Mouse (Mus musculus): ENCODE data around the gene Nt5c2. TPM values are rescaled to one million over a fixed set of nuclear protein-coding genes. Genes with fewer than 3 reads are reported as not detected.

Nt5c2 gene
- 2.5 and 8.1 TPM in 2 replicates for polyA plus RNA-seq (2012; ENCODE audit: low replicate concordance)

DNA sequence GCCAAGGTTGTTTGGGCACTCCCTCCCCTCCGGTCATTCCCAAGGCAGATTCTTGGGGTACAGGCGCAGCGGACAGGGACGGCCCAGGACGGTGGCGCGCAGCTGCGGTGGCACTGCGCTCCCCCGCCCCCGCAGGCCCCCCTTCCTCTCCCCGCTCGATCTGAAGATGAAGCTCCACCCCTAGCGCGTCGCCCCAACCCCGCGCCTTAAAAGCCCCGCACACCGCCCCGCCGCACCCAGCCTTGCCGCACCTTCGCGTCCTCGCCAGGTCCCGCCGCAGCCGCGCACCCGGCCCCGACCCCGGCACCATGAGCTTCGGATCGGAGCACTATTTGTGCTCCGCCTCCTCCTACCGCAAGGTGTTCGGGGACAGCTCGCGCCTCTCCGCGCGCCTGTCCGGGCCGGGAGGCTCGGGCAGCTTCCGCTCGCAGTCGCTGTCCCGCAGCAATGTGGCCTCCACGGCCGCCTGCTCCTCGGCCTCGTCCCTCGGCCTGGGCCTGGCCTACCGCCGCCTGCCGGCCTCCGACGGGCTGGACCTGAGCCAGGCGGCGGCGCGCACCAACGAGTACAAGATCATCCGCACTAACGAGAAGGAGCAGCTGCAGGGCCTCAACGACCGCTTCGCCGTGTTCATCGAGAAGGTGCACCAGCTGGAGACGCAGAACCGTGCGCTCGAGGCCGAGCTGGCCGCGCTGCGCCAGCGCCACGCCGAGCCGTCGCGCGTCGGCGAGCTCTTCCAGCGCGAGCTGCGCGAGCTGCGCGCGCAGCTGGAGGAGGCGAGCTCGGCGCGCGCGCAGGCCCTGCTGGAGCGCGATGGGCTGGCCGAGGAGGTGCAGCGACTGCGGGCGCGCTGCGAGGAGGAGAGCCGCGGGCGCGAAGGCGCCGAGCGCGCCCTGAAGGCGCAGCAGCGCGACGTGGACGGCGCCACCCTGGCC, at the start of gene Nt5c2, which contains the start of gene Ina:
TSS of gene Nt5c2 (minus strand) at position 707 of the 935 bp plus-strand sequence.
TSS of gene Ina (plus strand) at position 252 of the 935 bp plus-strand sequence.

DNA sequence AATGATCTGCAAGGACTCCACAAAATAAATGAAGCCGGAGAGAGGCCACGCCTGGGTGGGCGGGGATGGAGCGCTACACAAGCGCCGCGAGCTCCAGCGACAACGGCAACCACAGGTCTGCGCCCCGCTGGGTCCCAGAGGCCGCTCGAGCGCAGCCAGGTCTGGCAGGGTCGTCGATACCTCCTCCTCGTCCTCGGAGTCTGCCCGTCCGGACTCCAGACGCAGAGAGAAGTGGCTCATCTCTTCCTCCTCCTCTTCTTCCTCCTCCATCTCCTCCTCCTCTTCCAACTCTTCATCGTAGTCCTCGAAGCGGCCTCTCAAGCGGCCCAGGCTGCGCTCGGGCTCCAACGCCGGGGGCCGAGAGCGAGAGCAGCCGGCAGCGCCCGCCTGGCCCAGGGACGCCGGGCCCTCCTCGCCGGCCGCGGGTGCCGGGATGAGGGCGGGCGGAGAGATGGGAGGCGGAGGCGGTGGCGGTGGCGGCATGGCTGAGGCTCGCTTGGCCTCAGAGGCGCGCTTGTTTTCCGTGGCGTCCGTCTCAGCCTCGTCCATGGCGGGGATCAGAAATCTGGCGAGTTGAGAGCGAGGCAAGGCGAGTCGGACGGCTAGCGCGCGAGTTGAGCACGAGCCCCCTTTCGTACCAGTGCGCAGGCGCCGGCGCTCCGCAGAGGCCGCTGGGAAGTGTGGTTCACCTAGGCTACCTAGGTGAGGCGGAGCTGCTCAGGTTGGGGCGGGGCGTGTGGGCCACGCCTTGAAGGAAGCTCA, 35.5 kb upstream of the Nt5c2 start, which contains the start of gene Pcgf6:
TSS of gene Pcgf6 (minus strand) at position 636 of the 762 bp plus-strand sequence.

Other genes with a start within 250 kb of the Nt5c2 start
- 0.11 TPM in 1 of 2 replicates, not detected in the other for gene Ina, start 455 bp downstream of the Nt5c2 start, polyA plus RNA-seq (2012; ENCODE audit: low replicate concordance)
- 16.3 and 18.9 TPM in 2 replicates for gene Pcgf6, start 35.8 kb upstream of the Nt5c2 start, polyA plus RNA-seq (2012; ENCODE audit: low replicate concordance)
- 9.9 and 10.6 TPM in 2 replicates for gene Taf5, start 52.6 kb upstream of the Nt5c2 start, polyA plus RNA-seq (2012; ENCODE audit: low replicate concordance)
- gene Usmg5, start 75.5 kb upstream of the Nt5c2 start, polyA plus RNA-seq (2012; ENCODE audit: low replicate concordance): 3.3 and 8.6 TPM in 2 replicates
- 15.2 and 21.0 TPM in 2 replicates for gene Pdcd11, start 75.6 kb upstream of the Nt5c2 start, polyA plus RNA-seq (2012; ENCODE audit: low replicate concordance)
- gene Calhm2, start 123.1 kb upstream of the Nt5c2 start, polyA plus RNA-seq (2012; ENCODE audit: low replicate concordance): 5.5 and 9.5 TPM in 2 replicates
- gene Calhm1, start 129.1 kb upstream of the Nt5c2 start, polyA plus RNA-seq (2012; ENCODE audit: low replicate concordance): not detected in 2 replicates
- gene Calhm3, start 142.6 kb upstream of the Nt5c2 start, polyA plus RNA-seq (2012; ENCODE audit: low replicate concordance): not detected in 2 replicates
- 0.68 and 1.0 TPM in 2 replicates for gene Neurl1a, start 163.7 kb upstream of the Nt5c2 start, polyA plus RNA-seq (2012; ENCODE audit: low replicate concordance)